Mouse (Mus musculus) stomach, postnatal 0 days (tissue): ENCODE data around the gene Sept12.

Source experiments
- CTCF ChIP-seq: IDR thresholded peaks from 2 replicates; pipeline ENCODE4 v1.5.1; 2016; ENCODE audit warnings: antibody characterized with exemption, low read depth, mild to moderate bottlenecking, moderate library complexity
- EP300 ChIP-seq: optimal IDR thresholded peaks from 2 replicates; pipeline ENCODE3; 2016; ENCODE audit warnings: antibody characterized with exemption

DNA sequence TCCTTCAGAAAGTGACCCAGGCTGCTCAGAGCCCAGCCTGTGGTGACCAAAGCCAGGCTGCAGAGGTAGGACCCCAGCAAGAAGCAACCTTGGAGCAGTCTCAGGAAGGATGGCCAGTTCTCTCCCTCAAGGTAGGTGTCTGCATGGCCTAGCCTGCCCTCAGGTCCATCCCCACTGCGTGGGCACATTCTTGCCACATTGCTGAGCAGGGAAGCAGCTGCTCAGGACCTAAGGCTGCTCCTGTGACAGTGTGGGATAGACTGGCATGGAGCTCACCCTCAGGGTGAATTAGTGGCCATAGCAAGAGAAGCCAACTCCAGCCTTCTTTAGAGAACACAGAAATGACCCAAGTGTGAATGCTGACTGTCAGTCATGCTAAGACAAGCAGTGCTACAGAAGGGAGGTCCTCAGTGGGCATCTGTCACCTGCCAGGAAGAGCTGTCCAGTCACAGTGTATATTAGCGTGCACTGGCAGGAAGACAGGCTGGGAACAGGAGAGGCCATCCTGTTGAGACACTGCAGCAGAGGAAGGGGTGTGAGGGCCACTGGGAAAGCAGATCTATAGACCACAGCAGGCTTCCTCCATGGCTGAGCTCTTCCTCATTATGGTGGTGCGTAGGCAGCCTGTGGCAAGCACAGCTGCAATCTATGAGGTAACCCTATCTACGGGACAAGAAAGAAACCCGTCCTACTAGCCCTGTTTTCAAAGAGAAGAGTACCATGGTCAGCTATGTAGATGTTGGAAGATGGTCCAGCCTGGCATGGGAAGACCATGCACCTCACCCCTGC is 28.4 kb downstream of the Sept12 start:
- TF ChIP-seq CTCF (no peak), EP300 (no peak)
